Mouse (Mus musculus) brain, embryonic 14.5 days (tissue): ENCODE results near the gene Cfap97d2.

Source experiments
- CTCF ChIP-seq: fragments of 200-500 bp; IDR thresholded peaks from 2 replicates; pipeline ENCODE4 v1.5.1; 2012; ENCODE audit warnings: inconsistent platforms, mild to moderate bottlenecking, moderate library complexity, borderline replicate concordance; ENCODE audit not compliant: insufficient read depth, insufficient read length; ENCODE audit errors: extremely low read depth
- POLR2A ChIP-seq: fragments of 200-500 bp; IDR thresholded peaks from 2 replicates; pipeline ENCODE4 v1.6.1; 2012; ENCODE audit warnings: mild to moderate bottlenecking, inconsistent platforms, borderline replicate concordance; ENCODE audit not compliant: poor library complexity, insufficient read depth, insufficient read length, severe bottlenecking; ENCODE audit errors: extremely low read depth

GRCm38 (mm10) chr8:13718980-13719379, 13.3 kb downstream of the Cfap97d2 start:
- TF ChIP-seq CTCF, result no peak
- no peak for TF ChIP-seq POLR2A
